Mouse (Mus musculus): ENCODE results near the gene Prune2. TPM values are rescaled to one million over a fixed set of nuclear protein-coding genes. Genes with fewer than 3 reads are reported as not detected.

The Prune2 gene
- polyA plus RNA-seq, 1 experiment, result 3.3 TPM

- H3K4me3 ChIP-seq (replicated peaks; ENCODE audit: control insufficient read depth, low read depth, low read length), result no peak overlapping the region
- peaks cover 2% of the 10 kb centered on the region; the same call in 1 of the 2 replicates for H3K4me1 ChIP-seq (ENCODE audit: control insufficient read depth, insufficient read depth, low read length)
- H3K27ac ChIP-seq (ENCODE audit: control insufficient read depth, insufficient read depth, low read depth, low read length, poor library complexity), result no peak overlapping the region
- TF ChIP-seq POLR2A (IDR thresholded peaks at IDR 0.05; ENCODE audit: borderline replicate concordance, control insufficient read depth, low read depth, low read length) (no peak), CTCF (IDR thresholded peaks at IDR 0.05; ENCODE audit: control insufficient read depth, insufficient read depth, low read length) (no peak)
- 60% methylated on average over 9 of the region's 9 CpGs for WGBS
Measured at GRCm38 (mm10) chr19:17249691-17250090, 293.8 kb downstream of the Prune2 start.

GRCm38 (mm10) chr19:17250801-17251200 lies 294.9 kb downstream of the Prune2 start:
- H3K4me3 ChIP-seq (replicated peaks; ENCODE audit: control insufficient read depth, low read depth, low read length), result no peak overlapping the region
- peaks cover 4% of the 10 kb centered on the region; the same call in 1 of the 2 replicates for H3K4me1 ChIP-seq (ENCODE audit: control insufficient read depth, insufficient read depth, low read length)
- no peak for TF ChIP-seq POLR2A (IDR thresholded peaks at IDR 0.05; ENCODE audit: borderline replicate concordance, control insufficient read depth, low read depth, low read length)
- no peak for TF ChIP-seq CTCF (IDR thresholded peaks at IDR 0.05; ENCODE audit: control insufficient read depth, insufficient read depth, low read length)
- no peak overlapping the region for H3K27ac ChIP-seq (ENCODE audit: control insufficient read depth, insufficient read depth, low read depth, low read length, poor library complexity)
- 66% methylated on average over 7 of the region's 7 CpGs for WGBS

- Histone ChIP-seq H3K27ac (ENCODE audit: control insufficient read depth, insufficient read depth, low read depth, low read length, poor library complexity) (peak overlapping the region; percentile 21; the same call in 1 of the 2 replicates), H3K4me3 (replicated peaks; ENCODE audit: control insufficient read depth, low read depth, low read length) (no peak overlapping the region), H3K4me1 (ENCODE audit: control insufficient read depth, insufficient read depth, low read length) (peaks cover 4% of the 10 kb centered on the region; the same call in 1 of the 2 replicates)
- 33% methylated on average over 8 of the region's 8 CpGs for WGBS
- TF ChIP-seq POLR2A (IDR thresholded peaks at IDR 0.05; ENCODE audit: borderline replicate concordance, control insufficient read depth, low read depth, low read length), result no peak
- TF ChIP-seq CTCF (IDR thresholded peaks at IDR 0.05; ENCODE audit: control insufficient read depth, insufficient read depth, low read length), result no peak
Measured at GRCm38 (mm10) chr19:17251453-17251852, 295.5 kb downstream of the Prune2 start.

GRCm38 (mm10) chr19:17252845-17253244 lies 296.9 kb downstream of the Prune2 start:
- 2% methylated on average over 3 of the region's 3 CpGs for WGBS
- H3K4me3 ChIP-seq (replicated peaks; ENCODE audit: control insufficient read depth, low read depth, low read length), result no peak overlapping the region
- peaks cover 4% of the 10 kb centered on the region; the same call in 1 of the 2 replicates for H3K4me1 ChIP-seq (ENCODE audit: control insufficient read depth, insufficient read depth, low read length)
- no peak overlapping the region for H3K27ac ChIP-seq (ENCODE audit: control insufficient read depth, insufficient read depth, low read depth, low read length, poor library complexity)
- TF ChIP-seq POLR2A (IDR thresholded peaks at IDR 0.05; ENCODE audit: borderline replicate concordance, control insufficient read depth, low read depth, low read length), result no peak
- TF ChIP-seq CTCF (IDR thresholded peaks at IDR 0.05; ENCODE audit: control insufficient read depth, insufficient read depth, low read length), result no peak

- no peak overlapping the region for H3K4me3 ChIP-seq (replicated peaks; ENCODE audit: control insufficient read depth, low read depth, low read length)
- 58% methylated on average over 4 of the region's 4 CpGs for WGBS
- no peak overlapping the region for H3K27ac ChIP-seq (ENCODE audit: control insufficient read depth, insufficient read depth, low read depth, low read length, poor library complexity)
- TF ChIP-seq POLR2A (IDR thresholded peaks at IDR 0.05; ENCODE audit: borderline replicate concordance, control insufficient read depth, low read depth, low read length), result no peak
- TF ChIP-seq CTCF (IDR thresholded peaks at IDR 0.05; ENCODE audit: control insufficient read depth, insufficient read depth, low read length), result no peak
- H3K4me1 ChIP-seq (ENCODE audit: control insufficient read depth, insufficient read depth, low read length), result peaks cover 4% of the 10 kb centered on the region; the same call in 1 of the 2 replicates
Measured at GRCm38 (mm10) chr19:17255511-17255910, 299.6 kb downstream of the Prune2 start.

- Histone ChIP-seq H3K4me1 (ENCODE audit: control insufficient read depth, insufficient read depth, low read length) (peaks cover 2% of the 10 kb centered on the region; the same call in 1 of the 2 replicates), H3K4me3 (replicated peaks; ENCODE audit: control insufficient read depth, low read depth, low read length) (no peak overlapping the region), H3K27ac (ENCODE audit: control insufficient read depth, insufficient read depth, low read depth, low read length, poor library complexity) (no peak overlapping the region)
- 43% methylated on average over 8 of the region's 8 CpGs for WGBS
- TF ChIP-seq POLR2A (IDR thresholded peaks at IDR 0.05; ENCODE audit: borderline replicate concordance, control insufficient read depth, low read depth, low read length) (no peak), CTCF (IDR thresholded peaks at IDR 0.05; ENCODE audit: control insufficient read depth, insufficient read depth, low read length) (no peak)
Measured at GRCm38 (mm10) chr19:17256388-17256787, 300.5 kb downstream of the Prune2 start.

- H3K27ac ChIP-seq (ENCODE audit: control insufficient read depth, insufficient read depth, low read depth, low read length, poor library complexity), result no peak overlapping the region
- TF ChIP-seq CTCF (IDR thresholded peaks at IDR 0.05; ENCODE audit: control insufficient read depth, insufficient read depth, low read length) (no peak), POLR2A (IDR thresholded peaks at IDR 0.05; ENCODE audit: borderline replicate concordance, control insufficient read depth, low read depth, low read length) (no peak)
- H3K4me3 ChIP-seq (replicated peaks; ENCODE audit: control insufficient read depth, low read depth, low read length), result no peak overlapping the region
- H3K4me1 ChIP-seq (ENCODE audit: control insufficient read depth, insufficient read depth, low read length), result peaks cover 2% of the 10 kb centered on the region; the same call in 1 of the 2 replicates
- 85% methylated on average over 10 of the region's 10 CpGs for WGBS
Measured at GRCm38 (mm10) chr19:17256867-17257266, 300.9 kb downstream of the Prune2 start.

- TF ChIP-seq CTCF (IDR thresholded peaks at IDR 0.05; ENCODE audit: control insufficient read depth, insufficient read depth, low read length), result no peak
- TF ChIP-seq POLR2A (IDR thresholded peaks at IDR 0.05; ENCODE audit: borderline replicate concordance, control insufficient read depth, low read depth, low read length), result no peak
- Histone ChIP-seq H3K4me1 (ENCODE audit: control insufficient read depth, insufficient read depth, low read length) (no peaks in the 10 kb centered on the region; the same call in 1 of the 2 replicates), H3K27ac (ENCODE audit: control insufficient read depth, insufficient read depth, low read depth, low read length, poor library complexity) (no peak overlapping the region), H3K4me3 (replicated peaks; ENCODE audit: control insufficient read depth, low read depth, low read length) (no peak overlapping the region)
- WGBS, result 78% methylated on average over 2 of the region's 2 CpGs
Measured at GRCm38 (mm10) chr19:17263181-17263580, 307.3 kb downstream of the Prune2 start.

All from bone marrow, adult 2 months (tissue).